Mouse (Mus musculus) retina, postnatal 7 days (tissue): ENCODE results near the gene Lipm.

Experiments used
- DNase-seq: peaks from one replicate; pipeline ENCODE4 v3.0.0-alpha.2; 2012; ENCODE audit warnings: low read depth, low spot score

The Lipm gene

GRCm38 (mm10) chr19:34165891-34166290, 65.2 kb downstream of the Lipm start, which contains the start of gene Ankrd22:
Gene Ankrd22, minus strand, starts transcription at chr19:34166053.
- no peak for DNase-seq

GRCm38 (mm10) chr19:34166386-34166785, 65.7 kb downstream of the Lipm start:
- DNase-seq = no peak

- no peak for DNase-seq
Observed at GRCm38 (mm10) chr19:34167896-34168661, 67.3 kb downstream of the Lipm start.

- DNase-seq = no peak
Observed at GRCm38 (mm10) chr19:34169121-34169520, 68.4 kb downstream of the Lipm start.

- DNase-seq = no peak
Observed at GRCm38 (mm10) chr19:34171167-34171566, 70.4 kb downstream of the Lipm start.
